Mouse (Mus musculus): ENCODE data around the gene Orai1. TPM values are rescaled to one million over a fixed set of nuclear protein-coding genes. Genes with fewer than 3 reads are reported as not detected.

Gene Orai1
- polyA plus RNA-seq, 1 experiment = 68.0 TPM

DNA sequence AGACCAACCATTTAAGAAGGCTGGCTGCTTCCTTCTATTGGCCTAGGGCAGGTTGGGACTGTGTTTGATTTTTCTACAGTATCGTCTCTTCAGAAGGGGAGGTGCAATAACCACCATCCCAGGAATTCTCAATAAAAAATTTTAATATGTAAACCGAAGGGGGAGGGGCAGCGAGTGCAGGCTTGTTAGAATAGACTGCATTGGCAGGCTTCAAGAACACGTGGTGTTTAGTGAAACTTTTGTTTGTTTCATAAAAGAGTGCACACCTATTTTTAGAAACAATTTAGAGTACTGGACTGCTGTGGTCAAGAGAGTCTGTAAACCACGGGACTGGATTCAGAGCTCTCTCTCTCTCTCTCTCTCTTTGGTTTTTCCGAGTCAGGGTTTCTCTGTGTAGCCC lies 8.2 kb downstream of the Orai1 start:
- TF ChIP-seq POLR2A (IDR thresholded peaks at IDR 0.05; ENCODE audit: control insufficient read depth, low read depth, low read length) (no peak), CTCF (IDR thresholded peaks at IDR 0.05; ENCODE audit: control insufficient read depth, insufficient read depth, insufficient replicate concordance, low read depth, low read length) (no peak)
- no peaks in the 10 kb centered on the region for H3K36me3 ChIP-seq (ENCODE audit: control insufficient read depth, insufficient read depth, low read length)
- no peaks in the 10 kb centered on the region for H3K27me3 ChIP-seq (ENCODE audit: control insufficient read depth, insufficient read depth, low read length)
- H3K4me3 ChIP-seq (ENCODE audit: control insufficient read depth, low read depth, low read length) = no peak overlapping the region
- H3K4me1 ChIP-seq (ENCODE audit: control insufficient read depth, insufficient read depth, low read length) = peaks cover 3% of the 10 kb centered on the region; the same call in 1 of the 2 replicates
- H3K27ac ChIP-seq (ENCODE audit: control insufficient read depth, insufficient read depth, low read depth, low read length) = no peak overlapping the region

DNA sequence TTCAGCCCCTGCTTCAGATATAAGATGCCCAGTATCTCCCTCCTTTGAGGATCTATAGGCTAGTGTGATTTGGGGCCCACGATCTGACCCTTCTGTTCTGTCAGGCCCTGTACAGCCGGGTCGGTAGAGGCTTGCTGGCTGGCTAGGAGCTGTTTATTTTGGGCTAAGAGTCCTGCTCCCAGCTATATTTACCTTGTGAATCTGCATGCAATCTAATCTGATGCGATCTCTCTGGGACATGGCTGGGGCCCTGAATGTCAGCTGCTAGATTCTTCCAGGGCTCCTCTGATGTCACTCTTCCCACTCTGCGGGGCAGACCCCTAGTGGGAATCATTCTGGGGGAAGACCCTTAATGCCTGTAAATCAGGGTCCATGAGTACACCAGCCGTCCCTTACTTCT lies 9.4 kb downstream of the Orai1 start:
- H3K27me3 ChIP-seq (ENCODE audit: control insufficient read depth, insufficient read depth, low read length) = no peaks in the 10 kb centered on the region
- TF ChIP-seq POLR2A (IDR thresholded peaks at IDR 0.05; ENCODE audit: control insufficient read depth, low read depth, low read length) (no peak), CTCF (IDR thresholded peaks at IDR 0.05; ENCODE audit: control insufficient read depth, insufficient read depth, insufficient replicate concordance, low read depth, low read length) (no peak)
- no peaks in the 10 kb centered on the region for H3K36me3 ChIP-seq (ENCODE audit: control insufficient read depth, insufficient read depth, low read length)

GRCm38 (mm10) chr5:123024965-123025573 lies 10.2 kb downstream of the Orai1 start:
- Histone ChIP-seq H3K4me3 (ENCODE audit: control insufficient read depth, low read depth, low read length) (no peak overlapping the region), H3K27ac (ENCODE audit: control insufficient read depth, insufficient read depth, low read depth, low read length) (no peak overlapping the region), H3K27me3 (ENCODE audit: control insufficient read depth, insufficient read depth, low read length) (no peaks in the 10 kb centered on the region), H3K36me3 (ENCODE audit: control insufficient read depth, insufficient read depth, low read length) (no peaks in the 10 kb centered on the region), H3K4me1 (ENCODE audit: control insufficient read depth, insufficient read depth, low read length) (peaks cover 6% of the 10 kb centered on the region)
- TF ChIP-seq CTCF (IDR thresholded peaks at IDR 0.05; ENCODE audit: control insufficient read depth, insufficient read depth, insufficient replicate concordance, low read depth, low read length) (no peak), POLR2A (IDR thresholded peaks at IDR 0.05; ENCODE audit: control insufficient read depth, low read depth, low read length) (no peak)

More for the DNA sequence above, 9.4 kb downstream of the Orai1 start:
- Histone ChIP-seq H3K4me3 (ENCODE audit: control insufficient read depth, low read depth, low read length) (no peak overlapping the region), H3K27ac (ENCODE audit: control insufficient read depth, insufficient read depth, low read depth, low read length) (no peak overlapping the region), H3K4me1 (ENCODE audit: control insufficient read depth, insufficient read depth, low read length) (peaks cover 4% of the 10 kb centered on the region)

- Histone ChIP-seq H3K27me3 (ENCODE audit: control insufficient read depth, insufficient read depth, low read length) (no peaks in the 10 kb centered on the region), H3K36me3 (ENCODE audit: control insufficient read depth, insufficient read depth, low read length) (no peaks in the 10 kb centered on the region), H3K4me3 (ENCODE audit: control insufficient read depth, low read depth, low read length) (no peak overlapping the region), H3K4me1 (ENCODE audit: control insufficient read depth, insufficient read depth, low read length) (peaks cover 6% of the 10 kb centered on the region), H3K27ac (ENCODE audit: control insufficient read depth, insufficient read depth, low read depth, low read length) (no peak overlapping the region)
- TF ChIP-seq CTCF (IDR thresholded peaks at IDR 0.05; ENCODE audit: control insufficient read depth, insufficient read depth, insufficient replicate concordance, low read depth, low read length) (no peak), POLR2A (IDR thresholded peaks at IDR 0.05; ENCODE audit: control insufficient read depth, low read depth, low read length) (no peak)
Observed at GRCm38 (mm10) chr5:123026414-123026813, 11.5 kb downstream of the Orai1 start.

DNA sequence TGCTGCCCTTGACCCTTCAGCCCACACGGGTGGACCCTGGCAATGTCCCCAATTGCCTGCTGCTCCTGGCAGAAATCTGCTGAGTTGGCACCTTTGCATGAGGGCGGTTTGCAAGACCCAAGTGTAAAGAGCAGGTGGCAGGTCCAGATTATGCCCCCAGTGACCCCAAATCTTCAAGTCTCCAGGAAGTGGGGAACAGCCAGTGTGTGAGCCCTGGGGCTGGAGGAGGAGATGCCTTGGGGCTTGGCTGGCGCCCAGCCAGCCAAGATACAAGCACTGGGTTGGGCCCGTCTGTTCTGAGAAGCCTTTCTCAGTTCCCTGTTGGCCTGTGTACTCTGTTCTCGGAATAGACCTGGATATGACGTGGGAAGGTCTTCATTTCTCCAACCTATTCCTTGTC lies 12.6 kb downstream of the Orai1 start:
- TF ChIP-seq CTCF (IDR thresholded peaks at IDR 0.05; ENCODE audit: control insufficient read depth, insufficient read depth, insufficient replicate concordance, low read depth, low read length) (no peak), POLR2A (IDR thresholded peaks at IDR 0.05; ENCODE audit: control insufficient read depth, low read depth, low read length) (no peak)
- Histone ChIP-seq H3K4me1 (ENCODE audit: control insufficient read depth, insufficient read depth, low read length) (peaks cover 6% of the 10 kb centered on the region), H3K27me3 (ENCODE audit: control insufficient read depth, insufficient read depth, low read length) (no peaks in the 10 kb centered on the region), H3K36me3 (ENCODE audit: control insufficient read depth, insufficient read depth, low read length) (no peaks in the 10 kb centered on the region), H3K4me3 (ENCODE audit: control insufficient read depth, low read depth, low read length) (no peak overlapping the region), H3K27ac (ENCODE audit: control insufficient read depth, insufficient read depth, low read depth, low read length) (no peak overlapping the region)

DNA sequence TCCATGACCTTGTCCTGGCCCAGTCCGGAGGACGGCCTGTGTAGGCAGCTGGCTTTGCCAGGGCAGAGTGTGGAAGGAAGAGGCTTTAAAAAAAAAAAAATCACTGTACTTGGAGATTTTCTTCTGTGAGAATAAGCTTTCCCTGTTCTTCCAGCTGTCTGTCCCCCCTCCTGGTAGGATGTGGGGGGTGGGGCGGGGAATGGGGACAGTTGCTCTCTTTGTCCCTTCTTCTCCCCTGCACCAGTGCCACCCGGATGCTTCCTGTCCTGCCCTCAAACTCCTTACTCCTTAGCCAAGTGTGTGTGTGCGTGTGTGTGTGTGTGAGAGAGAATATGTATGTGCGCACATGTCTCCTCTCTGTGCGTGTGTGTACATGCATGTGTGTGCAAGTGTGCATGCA lies 14.9 kb downstream of the Orai1 start:
- no peaks in the 10 kb centered on the region for H3K36me3 ChIP-seq (ENCODE audit: control insufficient read depth, insufficient read depth, low read length)
- no peak for TF ChIP-seq POLR2A (IDR thresholded peaks at IDR 0.05; ENCODE audit: control insufficient read depth, low read depth, low read length)
- TF ChIP-seq CTCF (IDR thresholded peaks at IDR 0.05; ENCODE audit: control insufficient read depth, insufficient read depth, insufficient replicate concordance, low read depth, low read length) = no peak
- H3K4me1 ChIP-seq (ENCODE audit: control insufficient read depth, insufficient read depth, low read length) = peaks cover 6% of the 10 kb centered on the region
- H3K27me3 ChIP-seq (ENCODE audit: control insufficient read depth, insufficient read depth, low read length) = no peaks in the 10 kb centered on the region
- no peak overlapping the region for H3K27ac ChIP-seq (ENCODE audit: control insufficient read depth, insufficient read depth, low read depth, low read length)
- no peak overlapping the region for H3K4me3 ChIP-seq (ENCODE audit: control insufficient read depth, low read depth, low read length)

GRCm38 (mm10) chr5:123031312-123031711 lies 16.4 kb downstream of the Orai1 start:
- no peak for TF ChIP-seq CTCF (IDR thresholded peaks at IDR 0.05; ENCODE audit: control insufficient read depth, insufficient read depth, insufficient replicate concordance, low read depth, low read length)
- no peak for TF ChIP-seq POLR2A (IDR thresholded peaks at IDR 0.05; ENCODE audit: control insufficient read depth, low read depth, low read length)
- Histone ChIP-seq H3K27ac (ENCODE audit: control insufficient read depth, insufficient read depth, low read depth, low read length) (no peak overlapping the region), H3K27me3 (ENCODE audit: control insufficient read depth, insufficient read depth, low read length) (no peaks in the 10 kb centered on the region), H3K36me3 (ENCODE audit: control insufficient read depth, insufficient read depth, low read length) (no peaks in the 10 kb centered on the region), H3K4me1 (ENCODE audit: control insufficient read depth, insufficient read depth, low read length) (peaks cover 6% of the 10 kb centered on the region), H3K4me3 (ENCODE audit: control insufficient read depth, low read depth, low read length) (no peak overlapping the region)
